Mouse (Mus musculus): ENCODE results near the gene Tnfaip1.
A peak's percentile ranks its signal among the peaks of the same experiment; 100 is the strongest.
"Not testable (repeated sequence)": the region's sequence is repeated elsewhere in the genome, so short reads cannot be mapped to it uniquely, and the experiment has no call there.

Gene Tnfaip1

GRCm38 (mm10) chr11:78536080-78536689, at the start of gene Tnfaip1, which contains the start of gene Ift20:
Tnfaip1 (minus strand) TSS chr11:78536332.
Ift20 (plus strand) TSS chr11:78536361.
- peak; percentile 98 to 99 for DNase-seq

- no peak for DNase-seq
These were observed 46.7 kb upstream of the Tnfaip1 start for GRCm38 (mm10) chr11:78582848-78583247.

- no peak for DNase-seq
These were observed 38.8 kb upstream of the Tnfaip1 start for GRCm38 (mm10) chr11:78574975-78575374.

GRCm38 (mm10) chr11:78574536-78574935, 38.4 kb upstream of the Tnfaip1 start:
- no peak for DNase-seq

GRCm38 (mm10) chr11:78574031-78574430, 37.9 kb upstream of the Tnfaip1 start:
- not testable (repeated sequence) for DNase-seq

GRCm38 (mm10) chr11:78571854-78572253, 35.7 kb upstream of the Tnfaip1 start:
- DNase-seq, result no peak

GRCm38 (mm10) chr11:78571441-78571840, 35.3 kb upstream of the Tnfaip1 start:
- no peak for DNase-seq

GRCm38 (mm10) chr11:78569806-78570205, 33.7 kb upstream of the Tnfaip1 start:
- DNase-seq, result peak in 1 of 2 experiments; percentile 25

- peak in 1 of 2 experiments; percentile 17 for DNase-seq
These were observed 32.7 kb upstream of the Tnfaip1 start for GRCm38 (mm10) chr11:78568827-78569226.

- no peak for DNase-seq
These were observed 31.5 kb upstream of the Tnfaip1 start for GRCm38 (mm10) chr11:78567614-78568013.

- peak; percentile 31 to 50 for DNase-seq
These were observed 30.6 kb upstream of the Tnfaip1 start for GRCm38 (mm10) chr11:78566775-78567174.

- DNase-seq, result peak; percentile 79 to 85
These were observed 24.3 kb upstream of the Tnfaip1 start for GRCm38 (mm10) chr11:78560447-78560846.

GRCm38 (mm10) chr11:78557241-78557640, 21.1 kb upstream of the Tnfaip1 start:
- DNase-seq, result peak; percentile 18 to 50

- no peak for DNase-seq
These were observed 19.9 kb upstream of the Tnfaip1 start for GRCm38 (mm10) chr11:78556070-78556469.

GRCm38 (mm10) chr11:78555623-78556022, 19.5 kb upstream of the Tnfaip1 start:
- no peak for DNase-seq

- no peak for DNase-seq
These were observed 14.9 kb upstream of the Tnfaip1 start for GRCm38 (mm10) chr11:78551059-78551398.

GRCm38 (mm10) chr11:78550168-78551058, 14.3 kb upstream of the Tnfaip1 start, which contains the start of gene Tmem97:
Tmem97 (minus strand) TSS chr11:78550777.
- DNase-seq, result peak; percentile 95 to 98

GRCm38 (mm10) chr11:78549491-78549987, 13.4 kb upstream of the Tnfaip1 start:
- DNase-seq, result no peak

GRCm38 (mm10) chr11:78547718-78548460, 11.8 kb upstream of the Tnfaip1 start:
- DNase-seq, result no peak

- DNase-seq, result no peak
These were observed 9.0 kb upstream of the Tnfaip1 start for GRCm38 (mm10) chr11:78545181-78545580.

GRCm38 (mm10) chr11:78544449-78545111, 8.4 kb upstream of the Tnfaip1 start:
- no peak for DNase-seq

- DNase-seq, result no peak
These were observed 4.2 kb upstream of the Tnfaip1 start for GRCm38 (mm10) chr11:78540358-78540757.
